Mouse (Mus musculus) spleen, adult 2 months (tissue): ENCODE results near the gene Erf.

Source experiments
- CTCF ChIP-seq: fragments of 200-500 bp; IDR thresholded peaks from 2 replicates; pipeline ENCODE4 v1.5.1; 2011; ENCODE audit warnings: mild to moderate bottlenecking, inconsistent platforms; ENCODE audit not compliant: insufficient read depth, insufficient read length, insufficient replicate concordance; ENCODE audit errors: extremely low read depth
- POLR2A ChIP-seq: fragments of 200-500 bp; IDR thresholded peaks from 2 replicates; pipeline ENCODE4 v1.6.1; 2011; ENCODE audit warnings: low read depth, low read length, inconsistent platforms

DNA sequence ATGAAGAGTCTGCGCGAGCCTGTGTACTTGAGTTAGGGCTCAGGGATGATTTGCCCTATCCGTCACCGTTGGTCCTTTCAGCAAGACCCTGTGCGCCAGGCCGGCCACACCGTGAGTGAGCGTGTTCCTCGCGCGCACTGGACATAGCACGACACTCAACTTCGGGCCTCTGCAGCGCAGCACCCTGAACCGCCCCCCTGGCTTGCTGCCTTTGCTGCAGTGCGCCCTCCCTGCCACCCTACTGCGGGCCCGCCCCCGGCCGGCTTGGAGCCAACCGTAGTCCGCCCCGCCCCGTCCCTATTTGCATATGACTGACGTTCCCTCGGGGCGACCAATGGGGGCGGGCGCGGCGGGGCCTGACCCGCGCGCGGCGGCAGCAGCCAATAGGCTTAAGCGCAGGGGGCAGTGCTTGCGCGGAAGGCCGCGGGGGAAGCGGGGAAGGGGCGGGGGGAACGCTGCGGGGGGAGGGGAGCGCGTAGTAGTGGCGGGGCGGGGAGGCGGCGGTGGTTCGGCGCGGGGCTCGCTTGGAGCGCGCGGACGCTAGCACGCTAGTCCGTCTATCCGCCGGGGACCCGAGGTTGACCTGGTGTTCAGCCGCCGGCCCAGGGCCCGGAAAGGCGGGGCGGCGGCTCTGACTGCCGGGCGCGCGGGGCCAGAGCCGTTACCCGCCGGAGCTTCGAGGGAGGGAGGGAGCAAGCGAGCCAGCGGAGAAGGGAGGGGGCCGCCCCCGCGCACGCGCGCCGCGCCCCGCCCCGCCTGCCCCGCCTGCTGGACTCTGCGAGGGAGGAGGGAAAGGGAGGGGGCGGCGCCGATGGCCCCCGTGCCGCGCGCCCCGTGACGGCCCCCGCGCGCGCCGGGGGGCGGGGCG is 31.4 kb upstream of the Erf start:
- no peak for TF ChIP-seq CTCF
- TF ChIP-seq POLR2A, result peak; percentile 78
